Mouse (Mus musculus): ENCODE measurements around the gene Ms4a6c. TPM values are rescaled to one million over a fixed set of nuclear protein-coding genes. Genes with fewer than 3 reads are reported as not detected.
"Not testable (repeated sequence)": the region's sequence is repeated elsewhere in the genome, so short reads cannot be mapped to it uniquely, and the experiment has no call there.

Ms4a6c gene
- total RNA-seq, 2 experiments from 2014 or later, result 1.7 to 2.2 TPM

- no peak for DNase-seq (ENCODE audit: low spot score)
Measured at GRCm38 (mm10) chr19:11501326-11501725, 32.2 kb downstream of the Ms4a6c start.

GRCm38 (mm10) chr19:11504857-11505256 is 35.7 kb downstream of the Ms4a6c start:
- DNase-seq (ENCODE audit: low spot score), result no peak

- no peak for DNase-seq (ENCODE audit: low spot score)
Measured at GRCm38 (mm10) chr19:11513458-11513857, 44.3 kb downstream of the Ms4a6c start.

GRCm38 (mm10) chr19:11516246-11516645 is 47.1 kb downstream of the Ms4a6c start, which contains the start of gene Ms4a6b:
TSS of gene Ms4a6b (plus strand) at chr19:11516512.
- no peak for DNase-seq (ENCODE audit: low spot score)

GRCm38 (mm10) chr19:11516845-11517244 is 47.7 kb downstream of the Ms4a6c start:
- DNase-seq (ENCODE audit: low spot score), result no peak

GRCm38 (mm10) chr19:11517373-11517772 is 48.2 kb downstream of the Ms4a6c start:
- DNase-seq (ENCODE audit: low spot score), result peak; percentile 20

- DNase-seq (ENCODE audit: low spot score), result not testable (repeated sequence)
Measured at GRCm38 (mm10) chr19:11518356-11518755, 49.2 kb downstream of the Ms4a6c start.

- no peak for DNase-seq (ENCODE audit: low spot score)
Measured at GRCm38 (mm10) chr19:11520146-11520545, 51.0 kb downstream of the Ms4a6c start.

Other genes with a start within 250 kb of the Ms4a6c start
- not detected for gene Ms4a12, start 236.9 kb upstream of the Ms4a6c start, total RNA-seq (2021)
- gene Ms4a1, start 203.1 kb upstream of the Ms4a6c start, total RNA-seq (2021), result under 1 TPM in 1 of 2 experiments, not detected in 1; 0.09 TPM
- gene Ms4a5, start 185.5 kb upstream of the Ms4a6c start, total RNA-seq (2021), result not detected
- gene Ms4a14, start 154.9 kb upstream of the Ms4a6c start, total RNA-seq (2021), result under 1 TPM in 1 of 2 experiments, not detected in 1; 0.05 TPM
- under 1 TPM; 0.32 to 0.76 TPM for gene Ms4a7, start 133.2 kb upstream of the Ms4a6c start, total RNA-seq (2021)
- gene Ms4a4a, start 93.8 kb upstream of the Ms4a6c start, total RNA-seq (2021), result 1 to 10 TPM; 1.9 TPM
- gene Ms4a4c, start 64.6 kb upstream of the Ms4a6c start, total RNA-seq (2021), result not detected
- gene Ms4a4b, start 25.8 kb upstream of the Ms4a6c start, total RNA-seq (2021), result not detected
- not detected for gene Gm8369, start 16.6 kb downstream of the Ms4a6c start, total RNA-seq (2021)
- 1 to 10 TPM; 1.7 to 3.0 TPM for gene Ms4a6b, start 47.1 kb downstream of the Ms4a6c start, total RNA-seq (2021)
- gene Ms4a4d, start 67.4 kb downstream of the Ms4a6c start, total RNA-seq (2021), result 1 to 10 TPM; 2.5 to 3.6 TPM
- gene Ms4a6d, start 135.5 kb downstream of the Ms4a6c start, total RNA-seq (2021), result 1 to 10 TPM in 1 of 2 experiments, under 1 TPM in 1; 0.73 to 1.4 TPM
- under 1 TPM in 1 of 2 experiments, not detected in 1; 0.26 TPM for gene Ms4a2, start 154.4 kb downstream of the Ms4a6c start, total RNA-seq (2021)
- gene Ms4a3, start 171.5 kb downstream of the Ms4a6c start, total RNA-seq (2021), result not detected
- not detected for gene Oosp2, start 191.2 kb downstream of the Ms4a6c start, total RNA-seq (2021)
- not detected for gene Oosp1, start 221.8 kb downstream of the Ms4a6c start, total RNA-seq (2021)
- not detected for gene Oosp3, start 227.7 kb downstream of the Ms4a6c start, total RNA-seq (2021)